Mouse (Mus musculus) stomach, postnatal 0 days (tissue): ENCODE results near the gene Tmem88. TPM values are rescaled to one million over a fixed set of nuclear protein-coding genes. Genes with fewer than 3 reads are reported as not detected.
A peak's percentile ranks its signal among the peaks of the same experiment; 100 is the strongest.

Experiments used
- ATAC-seq: fragments of 200-750 bp; cut with Nextera tagmentation; 2 replicates; pipeline ENCODE4 v1.8.0; 2017; ENCODE audit not compliant: low FRiP score, low TSS enrichment
- DNase-seq: peaks from one replicate; pipeline ENCODE4 v3.0.0-alpha.2; 2016; ENCODE audit warnings: low spot score
- H3K27ac ChIP-seq: fragments of 300-500 bp; sonication (generic); replicated peaks from 2 replicates; pipeline ENCODE4 v1.5.1; 2014; ENCODE audit warnings: mild to moderate bottlenecking, control low read depth
- H3K27me3 ChIP-seq: fragments of 300-500 bp; sonication (generic); 2 replicates; pipeline ENCODE4 v1.6.1; 2014; ENCODE audit warnings: low read length; ENCODE audit not compliant: control insufficient read depth, insufficient read depth
- H3K36me3 ChIP-seq: fragments of 300-500 bp; sonication (generic); 2 replicates; pipeline ENCODE4 v1.6.1; 2014; ENCODE audit warnings: low read length, mixed read lengths; ENCODE audit not compliant: control insufficient read depth, insufficient read depth
- H3K4me1 ChIP-seq: fragments of 300-500 bp; sonication (generic); replicated peaks from 2 replicates; pipeline ENCODE4 v1.6.1; 2014; ENCODE audit warnings: antibody characterized with exemption; ENCODE audit not compliant: control insufficient read depth, insufficient read depth
- H3K4me2 ChIP-seq: fragments of 300-500 bp; sonication (generic); replicated peaks from 2 replicates; pipeline ENCODE4 v1.6.1; 2014; ENCODE audit warnings: low read depth, mild to moderate bottlenecking, control low read depth, moderate library complexity
- H3K4me3 ChIP-seq: fragments of 300-500 bp; sonication (generic); 2 replicates; pipeline ENCODE4 v1.5.1; 2014; ENCODE audit warnings: low read depth, low read length, control low read depth
- H3K9ac ChIP-seq: fragments of 300-500 bp; sonication (generic); 2 replicates; pipeline ENCODE4 v1.6.1; 2014; ENCODE audit warnings: mild to moderate bottlenecking, low read length, control low read depth, mixed read lengths
- H3K9me3 ChIP-seq: fragments of 300-500 bp; sonication (generic); 2 replicates; pipeline ENCODE4 v1.6.1; 2016; ENCODE audit warnings: low read length; ENCODE audit not compliant: control insufficient read depth
- CTCF ChIP-seq: IDR thresholded peaks from 2 replicates; pipeline ENCODE4 v1.5.1; 2016; ENCODE audit warnings: antibody characterized with exemption, low read depth, mild to moderate bottlenecking, moderate library complexity
- EP300 ChIP-seq: optimal IDR thresholded peaks from 2 replicates; pipeline ENCODE3; 2016; ENCODE audit warnings: antibody characterized with exemption
- WGBS: fragments of 180-500 bp; shearing (Covaris S2); extraction: QIAGEN DNeasy Blood & Tissue Kit; methylation state at CpG from one replicate; pipeline ENCODE4 v1.1.7; 2014; 5-methylcytosine and 5-hydroxymethylcytosine counted together
- polyA plus RNA-seq: library from polyadenylated mRNA; unstranded; fragments of >200 nt; fragmentation: Nextera tagmentation; extraction: Ambion mirVana; gene quantifications from 2 replicates; pipeline ENCODE4 v1.2.1, GENCODE M21; 2015

The Tmem88 gene
- polyA plus RNA-seq, 1 experiment from 2014 or later, result 17.8 TPM

DNA sequence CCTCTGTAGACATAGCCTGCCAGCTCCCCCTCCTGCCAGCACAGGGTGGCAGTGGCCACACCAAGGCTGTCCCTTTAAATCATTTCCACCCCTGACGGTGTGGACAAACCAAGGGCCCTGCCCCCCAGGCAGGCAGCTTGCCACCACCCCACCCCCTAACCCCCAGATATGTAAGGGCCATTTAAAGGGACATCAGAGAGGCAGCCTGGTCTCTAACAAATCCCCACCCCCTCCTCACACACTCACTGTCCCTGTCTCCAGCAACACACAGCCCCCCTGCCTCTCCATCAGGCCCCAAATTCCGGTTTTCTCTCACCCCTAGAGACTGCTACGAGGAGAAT, 17.3 kb upstream of the Tmem88 start:
- Histone ChIP-seq H3K4me3 (peak overlapping the region; percentile 59), H3K36me3 (peaks cover 2% of the 10 kb centered on the region; the same call in 1 of the 2 replicates), H3K4me1 (peaks cover 20% of the 10 kb centered on the region), H3K27me3 (no peaks in the 10 kb centered on the region), H3K9me3 (no peaks in the 10 kb centered on the region), H3K4me2 (peak overlapping the region; percentile 97), H3K27ac (peak overlapping the region; percentile 98), H3K9ac (peak overlapping the region; percentile 79)
- WGBS, result 4% methylated on average over 3 of the region's 3 CpGs
- TF ChIP-seq EP300, result no peak
- TF ChIP-seq CTCF, result peak; percentile 54
- peak; percentile 16 for ATAC-seq
- DNase-seq, result peak; percentile 84

- H3K27me3 ChIP-seq, result no peaks in the 10 kb centered on the region
- peak overlapping the region; percentile 97 for H3K4me2 ChIP-seq
- WGBS, result 14% methylated on average over 4 of the region's 4 CpGs
- ATAC-seq (no peak), DNase-seq (no peak)
- peak overlapping the region; percentile 98 for H3K27ac ChIP-seq
- TF ChIP-seq CTCF (no peak), EP300 (no peak)
- peak overlapping the region; percentile 59 for H3K4me3 ChIP-seq
- H3K4me1 ChIP-seq, result peaks cover 20% of the 10 kb centered on the region
- peaks cover 2% of the 10 kb centered on the region; the same call in 1 of the 2 replicates for H3K36me3 ChIP-seq
- no peaks in the 10 kb centered on the region for H3K9me3 ChIP-seq
- peak overlapping the region; percentile 79 for H3K9ac ChIP-seq
These were observed 16.6 kb upstream of the Tmem88 start for GRCm38 (mm10) chr11:69414421-69415326.

DNA sequence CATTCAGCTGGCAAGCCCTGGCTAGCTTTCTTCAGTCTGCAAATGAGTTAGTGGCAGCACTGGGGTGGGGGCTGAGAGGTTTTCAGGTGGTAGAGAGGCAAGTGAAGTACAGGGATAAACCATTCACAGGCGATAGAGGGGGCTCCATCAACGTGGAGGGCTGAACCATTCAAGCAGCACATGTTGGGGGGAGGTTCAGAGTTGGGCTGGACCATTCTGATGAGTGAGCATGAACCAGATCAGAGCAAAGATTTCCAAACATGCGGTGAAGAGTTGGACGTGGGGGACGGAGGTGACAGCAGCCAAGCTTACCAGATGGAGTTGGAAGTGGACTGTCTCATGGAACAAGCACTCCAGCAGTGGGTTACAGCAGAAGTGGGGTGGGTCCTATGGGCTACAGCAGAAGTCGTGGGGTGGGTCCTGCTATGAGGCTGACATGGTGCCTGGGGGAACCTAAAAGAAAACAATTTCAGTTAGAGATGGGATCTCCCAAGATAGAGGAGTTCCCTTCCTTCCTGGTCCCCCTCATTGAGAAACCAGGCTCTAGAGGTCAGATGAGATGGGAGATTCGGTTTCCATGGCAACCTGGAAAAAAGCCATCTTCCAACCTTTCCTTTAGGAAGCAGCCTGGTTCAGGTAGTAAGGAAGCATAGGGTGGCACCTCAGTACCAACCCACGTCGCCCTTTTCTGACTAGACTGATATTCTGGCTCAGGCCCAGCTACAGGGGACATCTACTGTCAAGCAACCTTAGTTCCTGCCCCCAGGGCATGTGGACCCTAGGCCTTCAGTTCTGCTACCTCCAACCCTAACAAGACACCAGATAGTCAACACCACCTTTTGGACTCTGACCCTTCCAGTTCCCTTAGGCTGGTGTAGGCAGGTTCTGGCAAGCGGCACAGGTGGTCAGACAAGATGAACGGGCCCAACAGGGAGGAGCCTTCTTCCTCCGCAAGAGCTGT, 15.5 kb upstream of the Tmem88 start, which contains the start of gene Kdm6b:
TSS of gene Kdm6b (minus strand) at position 455 of the 961 bp plus-strand sequence.
- H3K9ac ChIP-seq, result peak within 1 kb of the TSS; percentile 79
- H3K36me3 ChIP-seq, result peaks cover 2% of the 10 kb centered on the region; the same call in 1 of the 2 replicates
- H3K4me2 ChIP-seq, result peak within 1 kb of the TSS; percentile 97
- WGBS, result 27% methylated on average over 12 of the region's 12 CpGs
- TF ChIP-seq EP300, result peak; percentile 52
- TF ChIP-seq CTCF, result peak; percentile 15; the same call in 1 of the 2 replicates
- H3K27me3 ChIP-seq, result no peaks in the 10 kb centered on the region
- 0 out of 2 replicates have a peak within 1 kb of the TSS, but pooled peaks have one; percentile 59 for H3K4me3 ChIP-seq
- H3K27ac ChIP-seq, result peak within 1 kb of the TSS; percentile 98
- peak; percentile 78 for DNase-seq
- H3K4me1 ChIP-seq, result peaks cover 20% of the 10 kb centered on the region
- H3K9me3 ChIP-seq, result no peaks in the 10 kb centered on the region
- no peak for ATAC-seq

GRCm38 (mm10) chr11:69412548-69412947, 14.5 kb upstream of the Tmem88 start:
- no peak for DNase-seq
- Histone ChIP-seq H3K27me3 (no peaks in the 10 kb centered on the region), H3K9ac (0 out of 2 replicates have a peak overlapping the region, but pooled peaks have one; percentile 8), H3K4me1 (peaks cover 24% of the 10 kb centered on the region), H3K9me3 (no peaks in the 10 kb centered on the region), H3K36me3 (peaks cover 2% of the 10 kb centered on the region; the same call in 1 of the 2 replicates), H3K4me2 (peak overlapping the region; percentile 14; the same call in 1 of the 2 replicates), H3K4me3 (no peak overlapping the region), H3K27ac (0 out of 2 replicates have a peak overlapping the region, but pooled peaks have one; percentile 18)
- 46% methylated on average over 7 of the region's 7 CpGs for WGBS
- no peak for ATAC-seq
- TF ChIP-seq EP300 (no peak), CTCF (no peak)

DNA sequence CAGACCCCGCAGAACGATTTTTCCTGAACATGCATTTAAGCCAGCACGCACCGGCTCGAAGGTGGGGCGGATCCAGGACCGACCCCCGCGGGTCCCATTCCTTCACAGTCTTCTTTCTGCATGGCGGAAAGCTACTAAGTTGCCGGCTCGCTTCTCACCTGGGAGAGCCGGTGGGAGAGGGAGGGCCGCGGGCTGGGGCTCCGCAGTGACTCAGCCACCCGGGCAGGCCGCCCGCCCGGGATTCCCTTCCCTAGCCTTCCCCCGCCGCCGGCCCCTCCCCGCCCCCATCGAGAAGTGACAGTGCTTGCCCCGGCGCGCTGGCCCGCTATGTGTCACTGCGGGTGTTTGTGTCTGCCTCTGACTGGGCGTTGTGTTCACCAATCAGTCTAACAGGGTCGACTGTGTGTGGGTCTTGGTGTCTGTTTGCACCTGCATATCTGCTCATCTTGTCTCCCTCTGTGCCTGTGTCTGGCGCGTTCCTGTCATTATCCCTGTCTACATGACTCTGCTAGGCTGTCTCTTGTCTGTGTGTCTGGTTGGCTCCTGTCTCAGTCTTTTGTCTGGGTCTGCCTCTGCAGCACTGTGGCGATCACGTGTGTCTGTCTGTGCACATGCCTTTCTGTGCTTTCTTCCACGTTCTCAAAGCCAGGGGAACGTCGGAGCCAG, 13.6 kb upstream of the Tmem88 start:
- TF ChIP-seq CTCF, result no peak
- peak; percentile 91 for DNase-seq
- Histone ChIP-seq H3K4me3 (peak overlapping the region; percentile 73), H3K27me3 (no peaks in the 10 kb centered on the region), H3K36me3 (peaks cover 9% of the 10 kb centered on the region), H3K9ac (peak overlapping the region; percentile 84), H3K4me1 (peaks cover 21% of the 10 kb centered on the region), H3K27ac (peak overlapping the region; percentile 99), H3K9me3 (no peaks in the 10 kb centered on the region), H3K4me2 (peak overlapping the region; percentile 95)
- ATAC-seq, result peak; percentile 20
- under 1% methylated on average over 39 of the region's 39 CpGs for WGBS
